Mouse (Mus musculus): ENCODE data around the gene Rfx4. TPM values are rescaled to one million over a fixed set of nuclear protein-coding genes. Genes with fewer than 3 reads are reported as not detected.
A peak's percentile ranks its signal among the peaks of the same experiment; 100 is the strongest.

Rfx4 gene
- polyA plus RNA-seq, 1 experiment from 2014 or later: 56.0 TPM

GRCm38 (mm10) chr10:84759511-84760117 lies 3.8 kb downstream of the Rfx4 start:
- Histone ChIP-seq H3K4me1 (peaks cover 66% of the 10 kb centered on the region), H3K27me3 (peaks cover 27% of the 10 kb centered on the region), H3K9ac (replicated peaks) (peak overlapping the region; percentile 86), H3K4me3 (peak overlapping the region; percentile 68), H3K4me2 (replicated peaks) (peak overlapping the region; percentile 73), H3K9me3 (no peaks in the 10 kb centered on the region), H3K36me3 (no peaks in the 10 kb centered on the region; the same call in 1 of the 2 replicates), H3K27ac (replicated peaks) (peak overlapping the region; percentile 93)
- ATAC-seq (ENCODE audit: low FRiP score, low read depth): no peak
- WGBS: 2% methylated on average over 16 of the region's 16 CpGs

DNA sequence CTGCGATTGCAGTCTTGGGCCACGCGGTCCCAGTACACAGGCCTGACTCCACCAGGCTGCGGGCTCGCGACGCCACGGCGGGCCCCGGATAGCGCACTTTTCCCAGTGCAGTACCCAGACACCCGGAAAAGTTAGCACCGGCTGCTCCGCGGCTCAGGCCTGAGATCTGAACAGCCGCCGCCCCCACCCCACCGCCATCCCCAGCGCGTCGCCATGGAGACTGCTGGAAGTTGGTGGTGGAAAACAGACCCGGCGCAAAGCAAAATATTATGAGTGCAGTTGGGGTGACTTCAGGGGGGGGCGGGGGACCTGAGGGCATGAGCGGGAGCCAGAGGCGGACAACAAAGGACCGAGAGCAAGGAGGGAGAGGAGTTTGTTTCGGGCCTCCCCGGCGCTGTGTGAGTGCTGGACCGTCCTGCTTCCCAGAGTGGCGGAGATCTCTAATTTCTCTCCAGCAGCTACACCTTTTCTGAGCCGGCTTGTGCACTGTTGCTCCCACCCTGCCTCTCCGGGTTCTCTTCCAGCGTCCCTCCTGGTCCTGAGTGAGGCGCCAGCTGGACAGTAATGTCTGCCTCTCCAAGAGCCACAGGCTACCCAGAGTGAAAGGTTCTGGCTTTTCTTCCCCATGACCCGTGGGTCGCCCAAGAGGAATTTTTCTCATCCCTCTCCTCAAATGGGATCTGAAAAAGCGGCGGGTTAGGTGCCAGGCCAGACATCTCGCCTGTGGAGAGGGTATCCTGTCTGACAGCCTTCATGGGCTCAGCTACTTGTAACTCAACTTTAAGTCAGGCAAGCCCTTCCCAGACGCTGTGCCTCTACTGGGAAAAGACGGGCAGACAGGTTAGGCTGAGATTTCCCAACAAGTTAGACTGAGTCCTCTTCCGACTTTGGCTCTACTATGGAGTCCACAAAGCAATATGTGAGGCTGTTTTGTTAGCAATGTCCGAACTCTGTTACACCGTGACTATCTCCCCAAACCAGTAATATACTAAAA lies 4.6 kb downstream of the Rfx4 start:
- Histone ChIP-seq H3K9me3 (no peaks in the 10 kb centered on the region), H3K4me2 (replicated peaks) (peak overlapping the region; percentile 73), H3K9ac (replicated peaks) (peak overlapping the region; percentile 86), H3K27me3 (peaks cover 27% of the 10 kb centered on the region), H3K4me3 (peak overlapping the region; percentile 68), H3K36me3 (no peaks in the 10 kb centered on the region; the same call in 1 of the 2 replicates), H3K4me1 (peaks cover 59% of the 10 kb centered on the region), H3K27ac (replicated peaks) (peak overlapping the region; percentile 93)
- 5% methylated on average over 46 of the region's 46 CpGs for WGBS
- peak; percentile 41 for ATAC-seq (ENCODE audit: low FRiP score, low read depth)

DNA sequence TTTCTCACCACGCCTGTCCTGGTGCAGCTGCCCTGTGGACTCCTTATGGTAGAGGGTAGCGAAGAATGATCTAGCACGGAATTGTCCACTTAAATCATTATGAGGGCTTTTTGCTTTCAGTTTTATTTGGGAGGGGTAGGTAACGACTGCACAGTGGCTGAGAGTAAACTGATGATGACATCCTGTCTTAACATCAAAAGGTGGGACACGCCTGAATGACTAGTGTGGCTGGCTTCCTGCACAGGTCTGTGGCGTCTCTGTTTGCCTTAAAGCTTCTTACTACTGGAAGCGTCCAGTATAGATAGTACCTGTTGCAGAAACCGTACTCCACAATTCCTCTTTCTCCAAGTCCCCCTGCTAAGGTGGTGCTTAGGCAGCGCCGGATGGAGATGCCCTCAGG lies 12.9 kb downstream of the Rfx4 start:
- no peaks in the 10 kb centered on the region for H3K27me3 ChIP-seq
- H3K4me1 ChIP-seq: peaks cover 11% of the 10 kb centered on the region
- H3K9me3 ChIP-seq: no peaks in the 10 kb centered on the region
- no peak for ATAC-seq (ENCODE audit: low FRiP score, low read depth)
- no peak overlapping the region for H3K4me3 ChIP-seq
- H3K27ac ChIP-seq (replicated peaks): no peak overlapping the region
- no peak overlapping the region for H3K9ac ChIP-seq (replicated peaks)
- H3K4me2 ChIP-seq (replicated peaks): no peak overlapping the region
- H3K36me3 ChIP-seq: peaks cover 39% of the 10 kb centered on the region
- 88% methylated on average over 10 of the region's 10 CpGs for WGBS

DNA sequence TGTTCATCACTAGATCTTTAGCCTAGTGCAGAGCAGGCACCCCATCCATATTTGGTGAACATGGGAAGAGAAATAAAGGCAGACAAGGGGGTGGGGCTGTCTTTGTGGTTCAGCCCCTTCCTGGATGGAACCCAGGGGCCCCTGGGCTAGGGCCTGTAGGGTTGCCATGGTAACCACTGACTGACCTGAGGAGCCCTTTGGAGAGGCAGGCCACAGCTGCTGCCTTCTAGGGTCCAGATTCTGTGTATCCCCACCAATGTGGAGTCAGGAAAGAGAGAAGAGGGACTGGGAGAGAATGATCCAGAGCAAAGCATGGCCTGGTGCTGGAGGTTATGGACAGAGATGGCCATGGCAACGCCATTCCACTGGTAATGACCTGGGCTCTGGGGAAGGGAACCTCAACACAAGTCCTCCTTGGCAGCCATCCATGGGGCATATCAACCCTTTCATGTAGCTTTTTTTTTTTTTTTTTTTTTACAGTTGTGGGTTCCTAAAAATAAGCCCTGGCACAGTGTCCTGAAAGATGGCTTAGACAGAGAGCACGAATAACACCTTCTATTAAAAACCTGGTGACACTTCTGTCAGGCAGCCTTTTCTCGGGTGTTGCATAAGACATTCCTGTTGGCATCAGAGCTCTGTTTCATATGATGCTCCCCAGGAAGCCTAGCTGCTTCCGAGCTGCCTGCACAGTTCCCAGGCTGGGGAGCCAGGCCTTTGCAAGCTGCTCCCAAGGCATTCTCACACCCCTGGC lies 16.7 kb downstream of the Rfx4 start:
- no peak for ATAC-seq (ENCODE audit: low FRiP score, low read depth)
- 87% methylated on average over 4 of the region's 4 CpGs for WGBS
- H3K4me2 ChIP-seq (replicated peaks): no peak overlapping the region
- no peaks in the 10 kb centered on the region for H3K27me3 ChIP-seq
- peaks cover 15% of the 10 kb centered on the region for H3K4me1 ChIP-seq
- H3K9ac ChIP-seq (replicated peaks): no peak overlapping the region
- H3K36me3 ChIP-seq: peaks cover 39% of the 10 kb centered on the region
- no peaks in the 10 kb centered on the region for H3K9me3 ChIP-seq
- no peak overlapping the region for H3K27ac ChIP-seq (replicated peaks)
- H3K4me3 ChIP-seq: no peak overlapping the region

DNA sequence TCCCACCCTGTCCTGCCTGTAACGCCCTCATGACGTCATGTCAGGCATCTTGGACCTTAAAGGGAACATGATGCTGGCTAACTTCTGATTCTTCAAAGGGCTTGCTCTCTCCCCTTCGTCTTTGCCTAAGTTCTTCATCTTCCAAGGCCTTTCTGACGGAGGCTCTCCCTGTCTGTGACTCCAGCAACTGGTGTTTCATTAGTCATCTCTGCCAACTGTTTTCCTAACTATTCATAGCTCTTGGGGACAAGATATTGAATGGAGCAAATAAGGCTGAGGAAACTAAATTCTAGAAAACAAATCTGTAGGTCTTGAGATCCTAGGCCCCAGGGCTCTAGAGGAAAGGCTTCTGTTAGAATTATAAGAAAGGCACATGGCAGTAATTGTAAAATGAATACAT lies 18.0 kb downstream of the Rfx4 start:
- no peaks in the 10 kb centered on the region for H3K27me3 ChIP-seq
- H3K4me1 ChIP-seq: peaks cover 15% of the 10 kb centered on the region
- H3K9ac ChIP-seq (replicated peaks): no peak overlapping the region
- peaks cover 27% of the 10 kb centered on the region; the same call in 1 of the 2 replicates for H3K36me3 ChIP-seq
- no peaks in the 10 kb centered on the region for H3K9me3 ChIP-seq
- 89% methylated on average over 4 of the region's 4 CpGs for WGBS
- no peak overlapping the region for H3K4me2 ChIP-seq (replicated peaks)
- ATAC-seq (ENCODE audit: low FRiP score, low read depth): no peak
- H3K27ac ChIP-seq (replicated peaks): no peak overlapping the region
- no peak overlapping the region for H3K4me3 ChIP-seq

DNA sequence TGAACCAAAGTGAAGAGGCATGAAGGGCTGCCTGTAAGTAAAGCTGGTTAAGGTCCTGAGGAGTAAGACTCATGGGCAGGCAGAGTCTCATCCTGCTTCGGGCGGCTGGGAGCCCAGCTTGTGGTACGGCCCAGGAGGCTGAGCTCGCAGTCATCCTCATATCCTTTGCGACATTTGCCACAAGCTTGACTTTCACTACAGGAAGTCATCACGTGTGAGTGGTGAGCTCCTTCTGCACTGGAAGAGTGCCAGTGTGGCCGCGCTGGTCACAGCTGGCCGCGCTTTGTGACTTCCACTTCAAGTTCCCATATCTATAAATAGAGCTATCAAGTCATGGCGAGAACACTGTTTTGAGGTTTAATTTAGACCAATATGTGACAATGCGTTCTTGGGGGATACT lies 18.7 kb downstream of the Rfx4 start:
- Histone ChIP-seq H3K4me1 (peaks cover 15% of the 10 kb centered on the region), H3K9me3 (no peaks in the 10 kb centered on the region), H3K9ac (replicated peaks) (no peak overlapping the region), H3K4me3 (no peak overlapping the region), H3K27ac (replicated peaks) (no peak overlapping the region), H3K36me3 (peaks cover 25% of the 10 kb centered on the region; the same call in 1 of the 2 replicates), H3K27me3 (no peaks in the 10 kb centered on the region), H3K4me2 (replicated peaks) (no peak overlapping the region)
- WGBS: 91% methylated on average over 12 of the region's 12 CpGs
- no peak for ATAC-seq (ENCODE audit: low FRiP score, low read depth)

DNA sequence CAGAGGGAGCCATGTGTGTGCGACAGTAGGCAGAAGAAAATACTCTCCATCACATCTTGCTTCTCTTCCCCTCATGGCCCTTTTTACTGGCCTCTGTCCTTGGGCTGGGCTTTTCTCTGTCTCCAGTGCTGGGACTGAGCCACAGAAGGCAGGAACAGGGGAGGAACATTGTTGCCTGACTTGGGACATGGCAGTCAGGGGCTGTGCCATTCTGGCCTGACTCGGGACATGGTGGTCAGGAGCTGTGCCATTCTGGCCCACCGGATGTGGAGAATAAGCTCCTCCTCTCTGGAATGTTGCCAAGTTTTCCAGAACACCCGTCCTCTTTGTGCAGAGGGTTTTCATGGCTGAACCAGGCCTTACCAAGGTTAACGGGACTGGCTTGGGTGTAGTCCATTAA lies 21.2 kb downstream of the Rfx4 start:
- Histone ChIP-seq H3K36me3 (peaks cover 37% of the 10 kb centered on the region), H3K9ac (replicated peaks) (no peak overlapping the region), H3K4me2 (replicated peaks) (no peak overlapping the region), H3K27me3 (no peaks in the 10 kb centered on the region), H3K4me3 (no peak overlapping the region), H3K27ac (replicated peaks) (no peak overlapping the region), H3K4me1 (peaks cover 9% of the 10 kb centered on the region), H3K9me3 (no peaks in the 10 kb centered on the region)
- ATAC-seq (ENCODE audit: low FRiP score, low read depth): no peak
- 71% methylated on average over 5 of the region's 5 CpGs for WGBS

DNA sequence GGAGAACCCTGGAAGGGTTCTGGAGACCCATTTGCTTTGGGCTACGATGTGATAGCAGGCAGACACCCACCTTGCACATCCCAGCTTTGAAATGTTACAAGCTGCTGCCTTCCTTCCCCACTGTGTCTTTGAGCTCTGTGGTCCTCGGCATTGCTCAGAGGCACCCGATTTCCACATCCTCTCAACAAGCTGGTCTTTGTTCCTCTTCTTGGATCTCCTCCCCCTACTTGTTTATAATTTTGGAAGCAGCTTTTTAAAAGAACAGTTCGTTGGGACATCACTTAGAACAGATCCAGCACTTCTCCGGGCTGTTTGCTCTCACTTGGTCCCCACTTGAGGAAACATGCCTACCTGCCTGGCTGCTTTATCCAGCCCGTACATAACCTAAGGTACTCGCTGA lies 22.1 kb downstream of the Rfx4 start:
- Histone ChIP-seq H3K4me3 (no peak overlapping the region), H3K36me3 (peaks cover 37% of the 10 kb centered on the region), H3K27ac (replicated peaks) (no peak overlapping the region), H3K4me2 (replicated peaks) (no peak overlapping the region), H3K9ac (replicated peaks) (no peak overlapping the region), H3K4me1 (peaks cover 4% of the 10 kb centered on the region), H3K9me3 (no peaks in the 10 kb centered on the region), H3K27me3 (no peaks in the 10 kb centered on the region)
- WGBS: 83% methylated on average over 7 of the region's 7 CpGs
- ATAC-seq (ENCODE audit: low FRiP score, low read depth): no peak

DNA sequence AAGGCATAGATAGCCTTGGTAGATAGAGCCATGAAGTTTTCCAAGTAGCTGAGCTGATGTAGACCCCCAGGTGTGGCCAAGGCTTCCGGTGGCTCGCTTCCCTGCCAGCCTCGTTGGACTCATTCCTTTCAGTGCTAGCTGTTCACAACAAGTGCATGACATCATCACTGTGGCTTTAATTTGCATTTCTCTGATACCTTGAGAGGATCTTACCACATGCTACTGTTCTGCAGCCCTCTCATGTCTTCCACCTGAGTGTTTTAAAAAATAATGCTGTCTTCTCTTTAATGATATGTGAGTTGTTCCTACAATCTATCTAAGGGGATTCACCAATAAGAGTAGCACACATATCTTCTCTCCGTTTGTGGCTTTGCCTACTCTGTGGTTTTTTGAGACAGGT lies 25.0 kb downstream of the Rfx4 start:
- Histone ChIP-seq H3K4me2 (replicated peaks) (no peak overlapping the region), H3K9ac (replicated peaks) (no peak overlapping the region), H3K27me3 (no peaks in the 10 kb centered on the region), H3K4me3 (no peak overlapping the region), H3K9me3 (no peaks in the 10 kb centered on the region), H3K4me1 (peaks cover 4% of the 10 kb centered on the region), H3K36me3 (peaks cover 30% of the 10 kb centered on the region), H3K27ac (replicated peaks) (no peak overlapping the region)
- no peak for ATAC-seq (ENCODE audit: low FRiP score, low read depth)
- WGBS: 89% methylated on average over 4 of the region's 4 CpGs

DNA sequence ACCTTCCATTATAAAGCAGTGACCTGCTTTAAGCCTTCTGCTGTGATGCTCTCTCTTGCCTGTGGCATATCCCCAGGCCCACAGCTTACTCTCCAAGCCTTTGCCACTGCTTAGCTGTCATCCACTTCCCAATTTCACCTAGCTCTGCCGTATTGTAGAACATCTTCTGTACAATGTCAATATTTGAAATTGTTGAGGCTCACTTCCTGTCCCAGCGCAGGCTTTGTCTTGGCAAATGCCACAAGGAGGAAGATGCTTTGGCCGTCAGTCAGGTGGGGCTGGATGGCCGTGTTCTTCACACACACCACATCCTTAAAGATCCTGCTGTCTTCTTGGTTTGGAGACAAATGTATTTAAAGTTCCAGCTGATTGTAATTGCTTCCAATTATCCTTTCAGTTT lies 29.5 kb downstream of the Rfx4 start:
- Histone ChIP-seq H3K9me3 (no peaks in the 10 kb centered on the region), H3K9ac (replicated peaks) (no peak overlapping the region), H3K4me1 (no peaks in the 10 kb centered on the region; the same call in 1 of the 2 replicates), H3K36me3 (peaks cover 38% of the 10 kb centered on the region), H3K4me3 (no peak overlapping the region), H3K27ac (replicated peaks) (no peak overlapping the region), H3K27me3 (no peaks in the 10 kb centered on the region), H3K4me2 (replicated peaks) (no peak overlapping the region)
- 86% methylated on average over 4 of the region's 4 CpGs for WGBS
- ATAC-seq (ENCODE audit: low FRiP score, low read depth): no peak

GRCm38 (mm10) chr10:84790323-84790722 lies 34.5 kb downstream of the Rfx4 start:
- Histone ChIP-seq H3K4me1 (0 out of 2 replicates have a peak, but pooled peaks cover 11% of the 10 kb centered on the region), H3K9me3 (no peaks in the 10 kb centered on the region), H3K27ac (replicated peaks) (no peak overlapping the region), H3K4me3 (no peak overlapping the region), H3K9ac (replicated peaks) (no peak overlapping the region), H3K27me3 (no peaks in the 10 kb centered on the region), H3K36me3 (peaks cover 28% of the 10 kb centered on the region; the same call in 1 of the 2 replicates), H3K4me2 (replicated peaks) (no peak overlapping the region)
- WGBS: 91% methylated on average over 8 of the region's 8 CpGs
- ATAC-seq (ENCODE audit: low FRiP score, low read depth): no peak

All from midbrain, embryonic 12.5 days (tissue).